Mouse (Mus musculus): Measurements from ENCODE around the gene Mrgprf. TPM values are rescaled to one million over a fixed set of nuclear protein-coding genes. Genes with fewer than 3 reads are reported as not detected.

Gene Mrgprf
- polyA plus RNA-seq, 1 experiment from 2014 or later, result 2.1 TPM

Other genes with a start within 250 kb of the Mrgprf start
- gene 1810010D01Rik, start 92.7 kb upstream of the Mrgprf start, polyA plus RNA-seq (2015; fragmentation: Nextera tagmentation; extraction: Ambion mirVana), result 0.30 and 0.33 TPM in 2 replicates
- 10.0 and 10.9 TPM in 2 replicates for gene Tpcn2, start 16.8 kb upstream of the Mrgprf start, polyA plus RNA-seq (2015; fragmentation: Nextera tagmentation; extraction: Ambion mirVana)
- not detected in 2 replicates for gene Mrgprd, start 14.0 kb downstream of the Mrgprf start, polyA plus RNA-seq (2015; fragmentation: Nextera tagmentation; extraction: Ambion mirVana)

All from lung, embryonic 15.5 days (tissue).